Mouse (Mus musculus) erythroblast, embryonic 14.5 days (primary cell): Measurements from ENCODE around the gene Paxx.

Experiments used
- GATA1 ChIP-seq: IDR thresholded peaks from 2 replicates; pipeline ENCODE4 v1.6.1; 2012; ENCODE audit warnings: low read length, inconsistent platforms, mixed read lengths
- TAL1 ChIP-seq: IDR thresholded peaks from 3 replicates; pipeline ENCODE4 v1.6.1; 2012; ENCODE audit warnings: low read length, inconsistent platforms, mixed read lengths

DNA sequence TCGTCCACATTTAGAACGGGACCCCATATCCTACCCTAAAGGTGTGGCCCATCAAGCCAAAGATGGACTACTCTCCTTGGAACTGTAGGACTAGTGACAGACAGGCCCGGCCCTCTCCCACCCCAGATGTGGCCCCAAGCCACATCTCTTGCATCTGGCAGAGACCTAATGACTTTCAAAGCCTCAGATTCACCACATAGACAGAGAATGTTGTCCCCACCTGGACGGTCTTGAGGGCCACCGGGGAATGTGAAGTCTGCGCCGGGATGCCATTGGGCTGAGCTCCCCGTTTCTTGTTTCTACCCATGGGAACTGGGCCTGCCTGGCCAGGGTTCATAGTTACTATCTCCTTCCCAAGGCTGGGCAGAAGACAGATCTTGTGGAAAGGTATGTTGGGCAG, 16.6 kb upstream of the Paxx start:
- no peak for TF ChIP-seq GATA1
- no peak for TF ChIP-seq TAL1
